Mouse (Mus musculus) gastrocnemius, adult 2 months (tissue): ENCODE measurements around the gene Svs5. TPM values are rescaled to one million over a fixed set of nuclear protein-coding genes. Genes with fewer than 3 reads are reported as not detected.

Source experiments
- DNase-seq: peaks from one replicate; pipeline ENCODE4 v3.0.0; 2022
- H3K27ac ChIP-seq: fragments of 200-600 bp; 2 replicates; pipeline ENCODE4 v1.8.1; 2022; ENCODE audit warnings: mild to moderate bottlenecking
- H3K4me3 ChIP-seq: fragments of 200-600 bp; 2 replicates; pipeline ENCODE4 v1.8.1; 2022; ENCODE audit warnings: mild to moderate bottlenecking, moderate library complexity
- CTCF ChIP-seq: fragments of 200-600 bp; IDR thresholded peaks from 2 replicates; pipeline ENCODE4 v1.8.1; 2022; ENCODE audit warnings: antibody characterized with exemption, mild to moderate bottlenecking, moderate library complexity
- intact Hi-C: fragments of 180-260 bp; cut with DNase I; formaldehyde crosslinking; loops from one replicate; pipeline ENCODE4 v1.15.1; 2025
- microRNA-seq: library from miRNA; unstranded; fragments of <30 nt; microRNA quantifications from one replicate; pipeline ENCODE4 v1.2.0, GENCODE M21; 2021
- total RNA-seq, 2 experiments: library from RNA; stranded (reverse); gene quantifications; 2 replicates each; pipeline ENCODE4 v1.2.3; 2021

Svs5 gene
- total RNA-seq, 2 experiments from 2014 or later, result not detected

- intact Hi-C loops, result no loop called here
- Histone ChIP-seq H3K27ac (no peak overlapping the region), H3K4me3 (no peak overlapping the region)
- no peak for TF ChIP-seq CTCF
- DNase-seq, result no peak
Measured at GRCm38 (mm10) chr2:164359031-164359430, 26.5 kb downstream of the Svs5 start.

GRCm38 (mm10) chr2:164359668-164360067 lies 27.1 kb downstream of the Svs5 start:
- Histone ChIP-seq H3K4me3 (no peak overlapping the region), H3K27ac (no peak overlapping the region)
- DNase-seq, result no peak
- no peak for TF ChIP-seq CTCF
- intact Hi-C loops, result no loop called here

GRCm38 (mm10) chr2:164360974-164361657 lies 28.6 kb downstream of the Svs5 start:
- intact Hi-C loops, result no loop called here
- no peak for DNase-seq
- Histone ChIP-seq H3K4me3 (no peak overlapping the region), H3K27ac (no peak overlapping the region)
- no peak for TF ChIP-seq CTCF

- H3K4me3 ChIP-seq, result no peak overlapping the region
- intact Hi-C loops, result no loop called here
- H3K27ac ChIP-seq, result no peak overlapping the region
- DNase-seq, result no peak
- TF ChIP-seq CTCF, result no peak
Measured at GRCm38 (mm10) chr2:164366947-164367346, 34.4 kb downstream of the Svs5 start.

GRCm38 (mm10) chr2:164368620-164369105 lies 36.1 kb downstream of the Svs5 start:
- intact Hi-C loops, result no loop called here
- TF ChIP-seq CTCF, result no peak
- no peak for DNase-seq
- Histone ChIP-seq H3K27ac (no peak overlapping the region), H3K4me3 (no peak overlapping the region)

GRCm38 (mm10) chr2:164371371-164371770 lies 38.8 kb downstream of the Svs5 start:
- DNase-seq, result no peak
- Histone ChIP-seq H3K4me3 (no peak overlapping the region), H3K27ac (no peak overlapping the region)
- TF ChIP-seq CTCF, result no peak
- intact Hi-C loops, result no loop called here

- no peak for TF ChIP-seq CTCF
- Histone ChIP-seq H3K4me3 (no peak overlapping the region), H3K27ac (no peak overlapping the region)
- no peak for DNase-seq
- intact Hi-C loops, result no loop called here
Measured at GRCm38 (mm10) chr2:164372408-164373053, 40.0 kb downstream of the Svs5 start.

- no peak for TF ChIP-seq CTCF
- no peak overlapping the region for H3K4me3 ChIP-seq
- DNase-seq, result no peak
- no peak overlapping the region for H3K27ac ChIP-seq
- intact Hi-C loops, result no loop called here
Measured at GRCm38 (mm10) chr2:164373187-164373586, 40.6 kb downstream of the Svs5 start.

GRCm38 (mm10) chr2:164377478-164378426 lies 45.2 kb downstream of the Svs5 start:
- intact Hi-C loops, result no loop called here
- no peak for DNase-seq
- no peak overlapping the region for H3K27ac ChIP-seq
- H3K4me3 ChIP-seq, result no peak overlapping the region
- no peak for TF ChIP-seq CTCF

- no peak overlapping the region for H3K4me3 ChIP-seq
- DNase-seq, result no peak
- no peak overlapping the region for H3K27ac ChIP-seq
- peak; percentile 3; the same call in 1 of the 2 replicates for TF ChIP-seq CTCF
- intact Hi-C loops, result no loop called here
Measured at GRCm38 (mm10) chr2:164381726-164382125, 49.2 kb downstream of the Svs5 start.

GRCm38 (mm10) chr2:164382971-164383370 lies 50.4 kb downstream of the Svs5 start:
- Histone ChIP-seq H3K4me3 (no peak overlapping the region), H3K27ac (no peak overlapping the region)
- no peak for DNase-seq
- intact Hi-C loops, result no loop called here
- TF ChIP-seq CTCF, result no peak

Small RNA genes within 50 kb of the gene (microRNA-seq; reads per million reads assigned to microRNA genes)
- not detected for gene Mir7678

Other genes with a start within 250 kb of the Svs5 start
- gene Kcns1, start 161.6 kb upstream of the Svs5 start, total RNA-seq, result 1 to 10 TPM in 1 of 2 experiments, under 1 TPM in 1; 0.31 to 1.0 TPM
- not detected for gene Wfdc5, start 150.0 kb upstream of the Svs5 start, total RNA-seq
- gene Wfdc12, start 142.1 kb upstream of the Svs5 start, total RNA-seq, result not detected
- not detected for gene Wfdc15a, start 132.6 kb upstream of the Svs5 start, total RNA-seq
- gene Wfdc15b, start 111.1 kb upstream of the Svs5 start, total RNA-seq, result not detected
- gene Svs2, start 94.3 kb upstream of the Svs5 start, total RNA-seq, result not detected
- gene Svs3b, start 76.1 kb upstream of the Svs5 start, total RNA-seq, result not detected
- gene Svs4, start 54.3 kb upstream of the Svs5 start, total RNA-seq, result not detected
- gene Svs3a, start 43.5 kb upstream of the Svs5 start, total RNA-seq, result not detected
- not detected for gene Svs6, start 16.0 kb upstream of the Svs5 start, total RNA-seq
- gene Slpi, start 56.4 kb downstream of the Svs5 start, total RNA-seq, result under 1 TPM in 1 of 2 experiments, not detected in 1; 0.45 TPM
- gene Rbpjl, start 70.4 kb downstream of the Svs5 start, total RNA-seq, result not detected
- 1 to 10 TPM in 1 of 2 experiments, under 1 TPM in 1; 0.56 to 1.7 TPM for gene Matn4, start 72.4 kb downstream of the Svs5 start, total RNA-seq
- 10 to 100 TPM; 39.8 to 95.4 TPM for gene Sdc4, start 111.1 kb downstream of the Svs5 start, total RNA-seq
- gene Sys1, start 124.2 kb downstream of the Svs5 start, total RNA-seq, result 10 to 100 TPM; 21.7 to 24.7 TPM
- gene Gm20458, start 128.2 kb downstream of the Svs5 start, total RNA-seq, result 1 to 10 TPM; 7.6 to 9.4 TPM
- gene Trp53tg5, start 141.0 kb downstream of the Svs5 start, total RNA-seq, result not detected
- 10 to 100 TPM; 12.9 to 25.5 TPM for gene Dbndd2, start 153.4 kb downstream of the Svs5 start, total RNA-seq
- gene Pigt, start 164.8 kb downstream of the Svs5 start, total RNA-seq, result 10 to 100 TPM; 27.2 to 33.5 TPM
- gene Wfdc2, start 229.7 kb downstream of the Svs5 start, total RNA-seq, result not detected
- gene Spint3, start 240.7 kb downstream of the Svs5 start, total RNA-seq, result not detected